Mouse (Mus musculus) gastrocnemius, adult 2 months (tissue): ENCODE measurements at regions not wholly inside any gene's neighbourhood (a gene's known extent, or its start where the extent isn't known, plus 50 kb on each side); places are given as distances from the start of the nearest gene placed in this dataset.
A peak's percentile ranks its signal among the peaks of the same experiment; 100 is the strongest.

ENCODE experiments used
- DNase-seq: peaks from one replicate; pipeline ENCODE4 v3.0.0; 2022
- H3K27ac ChIP-seq: fragments of 200-600 bp; 2 replicates; pipeline ENCODE4 v1.8.1; 2022; ENCODE audit warnings: mild to moderate bottlenecking
- H3K4me3 ChIP-seq: fragments of 200-600 bp; 2 replicates; pipeline ENCODE4 v1.8.1; 2022; ENCODE audit warnings: mild to moderate bottlenecking, moderate library complexity
- CTCF ChIP-seq: fragments of 200-600 bp; IDR thresholded peaks from 2 replicates; pipeline ENCODE4 v1.8.1; 2022; ENCODE audit warnings: antibody characterized with exemption, mild to moderate bottlenecking, moderate library complexity
- intact Hi-C: fragments of 180-260 bp; cut with DNase I; formaldehyde crosslinking; loops from one replicate; pipeline ENCODE4 v1.15.1; 2025

DNA sequence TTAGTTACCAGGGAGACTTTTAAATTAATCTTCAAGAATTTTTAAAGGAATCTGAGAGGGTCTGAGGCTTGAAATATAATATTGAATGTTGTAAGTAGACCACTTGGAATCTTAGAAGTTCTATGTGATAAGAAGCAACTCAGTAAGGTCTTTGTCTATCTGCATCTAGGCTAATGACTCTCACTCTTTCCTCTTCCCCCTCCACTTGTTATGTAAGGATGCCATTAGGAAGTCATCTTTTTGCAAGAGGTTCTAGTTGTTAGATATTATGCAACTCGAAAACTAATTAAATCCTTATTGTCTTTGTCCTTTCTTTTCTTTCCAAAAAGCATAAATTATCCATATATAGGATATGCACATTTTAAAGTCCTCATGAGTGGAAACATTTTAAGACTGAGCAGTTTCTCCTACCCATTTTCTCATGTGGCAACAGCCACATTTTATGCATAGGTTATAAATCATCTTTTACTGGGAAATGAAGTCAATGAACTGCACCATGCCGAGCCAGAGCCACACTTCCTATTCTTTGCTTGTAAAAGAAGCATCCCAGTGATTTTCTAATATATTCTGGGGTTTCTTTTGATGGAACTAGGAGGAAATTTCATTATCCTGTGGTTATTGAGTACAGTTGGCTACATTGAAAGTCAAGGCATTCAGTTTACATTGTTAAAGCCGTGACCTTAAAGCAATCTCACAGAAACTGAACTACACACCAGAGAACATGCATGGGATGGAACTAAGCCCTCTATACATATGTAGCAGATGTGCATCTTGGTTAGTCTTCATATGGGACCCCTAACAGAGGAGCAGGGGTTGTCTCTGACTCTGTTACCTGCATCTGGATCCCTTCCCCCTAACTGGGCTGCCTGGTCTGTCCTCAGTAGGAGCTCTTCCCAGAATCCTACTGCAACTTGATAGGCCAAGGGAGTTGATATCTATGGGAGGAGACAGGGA, 230.8 kb downstream of the Ahr start:
- no peak for TF ChIP-seq CTCF
- H3K4me3 ChIP-seq, result no peak overlapping the region
- no peak overlapping the region for H3K27ac ChIP-seq
- intact Hi-C loops, result loop anchor here (10.0 kb wide), 1 partner anchor 531 kb away; no protein-coding TSS in a partner anchor
- DNase-seq, result no peak

DNA sequence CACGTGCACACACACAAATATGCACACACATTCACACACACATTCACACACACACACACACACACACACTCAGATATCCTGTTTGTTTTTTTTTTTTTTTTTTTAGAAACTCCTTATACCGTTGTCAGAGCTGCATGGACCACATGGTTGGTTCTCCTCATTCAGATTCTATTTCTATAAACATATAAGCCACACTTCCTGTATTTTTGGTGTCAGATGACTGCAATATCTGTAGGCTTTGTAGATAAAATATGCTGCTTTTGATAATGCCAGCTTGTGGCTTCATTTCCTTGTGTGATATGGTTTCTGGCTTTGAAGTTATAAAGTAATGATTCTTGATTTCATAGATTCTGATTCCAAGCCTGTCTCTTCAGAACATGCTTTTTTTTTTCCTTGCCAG, 231.7 kb downstream of the Ahr start:
- DNase-seq, result no peak
- H3K4me3 ChIP-seq, result no peak overlapping the region
- no peak for TF ChIP-seq CTCF
- intact Hi-C loops, result loop anchor here (10.0 kb wide), 1 partner anchor 532 kb away; no protein-coding TSS in a partner anchor
- H3K27ac ChIP-seq, result no peak overlapping the region

DNA sequence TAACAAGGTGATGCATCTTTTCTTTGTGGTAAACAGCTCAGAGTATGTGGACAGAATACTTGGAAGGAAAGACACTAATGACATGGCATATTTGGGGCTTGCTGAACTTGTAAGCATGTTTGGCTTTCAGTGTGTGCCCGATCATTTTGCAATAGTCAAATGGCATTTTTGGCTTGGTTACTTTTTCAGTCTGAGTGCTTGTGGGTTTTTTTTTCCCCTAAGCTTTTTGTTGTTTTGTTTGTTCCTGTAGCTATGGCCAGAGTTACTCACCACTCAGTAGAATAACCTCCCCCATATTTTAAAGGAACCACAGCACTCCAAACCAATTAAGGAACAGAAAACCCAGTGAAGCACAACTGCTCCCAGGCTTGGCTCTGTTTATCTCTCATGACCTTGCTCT, 240.2 kb downstream of the Ahr start:
- intact Hi-C loops, result no loop called here
- no peak for TF ChIP-seq CTCF
- no peak overlapping the region for H3K4me3 ChIP-seq
- DNase-seq, result no peak
- peak overlapping the region; percentile 48 for H3K27ac ChIP-seq

DNA sequence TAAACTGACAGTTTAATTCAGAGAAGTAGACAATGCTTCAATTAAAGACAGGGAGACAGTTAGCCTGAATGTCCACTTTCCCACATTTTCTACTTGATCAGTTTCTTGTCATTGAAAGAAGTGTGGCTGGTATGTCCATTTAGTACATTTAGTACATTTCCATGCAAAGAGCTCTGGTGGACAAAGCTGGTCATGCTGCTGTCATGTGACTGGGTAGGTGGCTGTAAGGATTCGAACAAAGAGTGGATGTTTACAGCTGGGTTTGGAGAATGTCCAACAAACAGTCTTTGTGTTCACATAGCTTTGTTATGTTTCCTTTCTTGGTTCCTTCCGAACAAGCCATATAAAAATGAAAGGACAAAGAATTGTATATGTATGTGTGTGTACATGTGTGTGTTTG, 241.3 kb downstream of the Ahr start:
- TF ChIP-seq CTCF, result no peak
- no peak overlapping the region for H3K27ac ChIP-seq

GRCm38 (mm10) chr12:35291941-35292341, 242.9 kb downstream of the Ahr start:
- Histone ChIP-seq H3K27ac (peak overlapping the region; percentile 50; the same call in 1 of the 2 replicates), H3K4me3 (no peak overlapping the region)
- intact Hi-C loops, result no loop called here
- no peak for TF ChIP-seq CTCF
- peak; percentile 19 for DNase-seq

More for the DNA sequence above, 241.3 kb downstream of the Ahr start:
- intact Hi-C loops, result no loop called here
- no peak for DNase-seq
- H3K4me3 ChIP-seq, result no peak overlapping the region

GRCm38 (mm10) chr12:35287974-35288373, 241.0 kb downstream of the Snx13 start:
- intact Hi-C loops, result no loop called here
- TF ChIP-seq CTCF, result no peak
- Histone ChIP-seq H3K4me3 (no peak overlapping the region), H3K27ac (no peak overlapping the region)
- DNase-seq, result peak; percentile 50

- no peak overlapping the region for H3K27ac ChIP-seq
- TF ChIP-seq CTCF, result no peak
- DNase-seq, result no peak
- H3K4me3 ChIP-seq, result no peak overlapping the region
- intact Hi-C loops, result no loop called here
Observed at GRCm38 (mm10) chr12:35287570-35287969, 240.6 kb downstream of the Snx13 start.

GRCm38 (mm10) chr12:35286974-35287553, 240.1 kb downstream of the Snx13 start:
- no peak for DNase-seq
- Histone ChIP-seq H3K4me3 (no peak overlapping the region), H3K27ac (no peak overlapping the region)
- intact Hi-C loops, result no loop called here
- no peak for TF ChIP-seq CTCF

GRCm38 (mm10) chr12:35284345-35284744, 237.4 kb downstream of the Snx13 start:
- intact Hi-C loops, result no loop called here
- no peak overlapping the region for H3K4me3 ChIP-seq
- no peak for DNase-seq
- no peak overlapping the region for H3K27ac ChIP-seq
- TF ChIP-seq CTCF, result no peak

- no peak overlapping the region for H3K4me3 ChIP-seq
- 0 out of 2 replicates have a peak overlapping the region, but pooled peaks have one; percentile 2 for H3K27ac ChIP-seq
- TF ChIP-seq CTCF, result no peak
- DNase-seq, result no peak
- intact Hi-C loops, result no loop called here
Observed at GRCm38 (mm10) chr12:35283925-35284324, 236.9 kb downstream of the Snx13 start.

DNA sequence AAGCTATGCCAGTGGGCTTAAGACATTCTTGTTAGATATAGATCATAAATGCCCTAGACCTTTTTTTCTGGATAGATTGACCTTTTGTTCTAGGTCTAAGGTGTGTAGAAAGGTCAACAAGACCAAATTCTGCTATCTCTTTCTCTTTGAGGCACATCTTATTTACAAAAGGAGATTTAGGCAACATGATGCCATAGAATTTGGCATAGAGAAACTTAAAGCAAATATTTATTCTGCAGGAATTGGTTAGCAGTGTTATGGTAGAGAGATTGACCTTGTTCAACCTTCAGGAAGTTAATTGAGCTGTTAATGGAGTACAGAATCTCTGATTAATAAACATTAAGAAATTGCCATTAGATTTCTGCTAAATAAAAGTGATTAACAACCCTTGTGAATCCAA, 236.4 kb downstream of the Snx13 start:
- H3K27ac ChIP-seq, result no peak overlapping the region
- no peak for DNase-seq
- no peak overlapping the region for H3K4me3 ChIP-seq
- TF ChIP-seq CTCF, result no peak
- intact Hi-C loops, result no loop called here

GRCm38 (mm10) chr12:35269465-35269864, 222.5 kb downstream of the Snx13 start:
- TF ChIP-seq CTCF, result no peak
- no peak overlapping the region for H3K4me3 ChIP-seq
- H3K27ac ChIP-seq, result no peak overlapping the region
- no peak for DNase-seq
- intact Hi-C loops, result no loop called here

DNA sequence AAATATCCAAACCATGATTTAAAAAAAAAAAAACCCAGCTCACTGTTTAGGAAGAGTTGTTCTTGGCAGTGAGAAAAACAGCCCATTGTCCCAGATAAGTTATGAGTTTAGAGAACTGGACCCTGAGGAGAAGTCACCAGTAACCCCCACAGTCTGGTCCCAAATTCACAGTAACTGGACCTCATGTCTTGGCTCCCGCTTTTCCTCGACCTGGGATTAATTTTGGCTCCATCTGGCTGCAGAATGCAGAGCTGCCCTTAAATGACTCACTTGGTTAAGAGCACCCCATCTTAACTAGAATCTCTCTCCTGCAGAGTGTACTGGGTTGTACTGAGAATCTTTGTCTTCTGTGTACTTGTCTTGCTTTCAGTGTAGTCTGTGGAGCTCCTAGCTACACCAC, 221.0 kb downstream of the Snx13 start:
- intact Hi-C loops, result no loop called here
- Histone ChIP-seq H3K27ac (no peak overlapping the region), H3K4me3 (no peak overlapping the region)
- TF ChIP-seq CTCF, result no peak
- no peak for DNase-seq
